Mouse (Mus musculus): Measurements from ENCODE around the gene Boll.

The Boll gene

GRCm38 (mm10) chr1:55201850-55202752, 161.2 kb downstream of the Boll start:
- DNase-seq, result peak; percentile 77

GRCm38 (mm10) chr1:55198719-55199118, 164.6 kb downstream of the Boll start:
- DNase-seq, result no peak

Measured in kidney, postnatal 10 days (tissue).